Mouse (Mus musculus) kidney, postnatal 10 days (tissue): ENCODE results near the gene Tbx21.

ENCODE experiments used
- DNase-seq: peaks from one replicate; pipeline ENCODE4 v3.0.0; 2021; ENCODE audit warnings: mixed read lengths

Gene Tbx21

DNA sequence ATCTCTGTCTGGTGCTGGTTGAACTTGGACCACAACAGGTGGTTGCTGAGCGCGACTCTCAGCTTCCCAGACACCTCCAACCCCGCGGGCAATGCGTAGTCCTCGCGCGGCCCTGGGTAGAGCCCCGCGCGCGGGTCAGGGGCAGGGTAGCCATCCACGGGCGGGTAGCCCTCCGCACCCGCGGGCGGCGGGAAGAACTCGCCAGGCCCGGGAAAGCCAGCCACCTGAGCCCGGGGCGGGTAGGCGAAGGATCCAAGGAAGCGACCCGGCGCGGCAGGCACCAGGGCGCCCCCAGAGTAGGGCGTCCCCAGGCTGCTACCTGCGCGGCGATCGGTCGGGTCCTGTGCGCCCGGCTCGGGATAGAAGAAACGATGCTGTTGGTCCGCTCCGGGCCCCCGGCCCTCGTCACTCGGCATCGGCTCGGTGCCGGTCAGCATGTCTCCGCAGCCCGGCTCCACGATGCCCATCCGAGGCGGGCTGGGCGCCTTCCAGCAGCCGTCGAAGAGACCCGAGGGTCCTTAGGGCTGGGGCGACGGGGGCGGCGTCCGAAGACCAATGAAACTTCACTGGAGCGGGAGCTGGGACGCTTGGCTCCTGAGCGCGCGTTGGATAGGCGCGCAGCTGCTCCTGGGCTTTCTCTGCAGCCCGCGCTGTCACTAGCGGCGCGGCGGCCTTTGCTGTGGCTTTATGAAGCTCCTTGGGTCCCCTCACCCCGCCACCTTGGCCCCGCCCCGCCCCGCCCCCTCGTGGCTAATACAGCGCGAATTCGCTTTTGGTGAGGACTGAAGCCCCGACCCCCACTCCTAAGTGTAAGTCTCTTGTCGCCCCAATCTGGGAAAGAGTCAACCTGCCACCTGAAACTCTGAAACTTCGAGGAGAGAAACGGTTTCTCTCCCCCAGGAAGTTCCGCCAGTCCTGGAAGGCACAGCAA, at the start of gene Tbx21:
TSS of gene Tbx21 (minus strand) at position 661 of the 931 bp plus-strand sequence.
- DNase-seq, result no peak

DNA sequence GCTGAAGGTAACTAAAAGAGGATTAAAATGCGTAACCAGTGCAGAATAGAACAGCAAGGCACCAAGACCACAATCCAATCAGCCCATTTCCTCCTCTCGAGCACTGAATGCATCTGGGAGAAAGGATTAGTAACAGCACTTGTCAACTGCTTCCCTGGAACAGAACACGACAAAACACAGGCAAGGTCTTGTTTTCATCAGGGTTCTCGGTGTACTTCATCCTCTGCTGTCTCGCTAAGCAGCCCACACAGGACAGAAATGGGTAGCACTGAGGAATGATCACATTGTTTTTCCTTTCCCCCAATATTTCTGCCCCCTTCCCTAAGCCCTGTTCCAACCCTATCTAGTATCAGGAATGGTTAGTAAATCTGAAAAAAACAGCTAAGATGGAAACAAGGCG, 45.2 kb upstream of the Tbx21 start:
- no peak for DNase-seq

DNA sequence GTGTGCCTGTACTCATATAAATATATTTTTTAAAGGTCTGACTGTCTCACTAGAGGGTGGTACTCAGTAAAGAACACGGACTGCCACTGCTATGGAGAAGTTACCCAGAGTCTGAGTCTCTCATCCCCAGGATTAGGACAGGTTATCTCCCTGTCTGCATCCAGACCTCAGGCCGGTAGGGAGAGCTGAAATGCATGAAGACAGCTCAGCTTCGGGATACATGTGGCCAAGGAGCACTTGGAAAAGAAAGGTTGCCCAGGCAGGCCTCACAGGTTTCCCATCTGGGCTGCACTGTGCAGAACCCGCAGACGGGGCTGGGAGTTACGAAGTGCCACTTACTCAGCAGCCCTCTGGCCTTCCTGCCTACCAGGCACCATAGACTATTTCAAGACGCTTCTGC, 41.9 kb upstream of the Tbx21 start:
- DNase-seq, result no peak

DNA sequence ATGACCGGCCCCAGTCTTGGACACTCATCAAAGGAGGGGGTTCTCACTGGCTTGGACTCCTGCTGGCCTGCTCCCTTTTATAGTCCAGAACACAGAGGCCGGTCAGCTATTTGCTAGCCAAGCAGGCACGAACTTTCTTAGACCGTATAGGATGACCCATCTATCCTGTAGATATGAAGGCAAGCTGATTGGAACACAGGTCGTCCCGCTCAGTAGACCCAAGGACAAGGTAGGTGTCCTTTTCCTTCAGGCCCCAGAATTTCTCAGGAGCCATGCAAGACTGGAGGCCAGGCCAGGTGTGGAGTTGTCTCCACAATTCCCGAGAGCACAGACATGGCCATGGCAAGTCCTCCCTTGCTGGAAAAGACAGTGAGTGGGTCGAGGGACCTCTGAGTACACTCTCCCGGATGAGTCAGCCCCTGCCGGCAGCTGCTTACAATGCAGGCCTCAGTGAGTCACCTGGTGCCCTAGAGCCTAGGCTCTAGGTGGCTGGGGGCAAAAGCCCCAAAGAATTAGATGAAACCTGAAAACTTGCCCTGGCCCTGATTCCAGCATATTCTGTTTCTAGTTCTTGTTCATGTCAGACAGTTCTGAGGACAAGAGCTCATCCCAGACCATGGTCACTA, 37.6 kb upstream of the Tbx21 start:
- DNase-seq, result peak; percentile 37

DNA sequence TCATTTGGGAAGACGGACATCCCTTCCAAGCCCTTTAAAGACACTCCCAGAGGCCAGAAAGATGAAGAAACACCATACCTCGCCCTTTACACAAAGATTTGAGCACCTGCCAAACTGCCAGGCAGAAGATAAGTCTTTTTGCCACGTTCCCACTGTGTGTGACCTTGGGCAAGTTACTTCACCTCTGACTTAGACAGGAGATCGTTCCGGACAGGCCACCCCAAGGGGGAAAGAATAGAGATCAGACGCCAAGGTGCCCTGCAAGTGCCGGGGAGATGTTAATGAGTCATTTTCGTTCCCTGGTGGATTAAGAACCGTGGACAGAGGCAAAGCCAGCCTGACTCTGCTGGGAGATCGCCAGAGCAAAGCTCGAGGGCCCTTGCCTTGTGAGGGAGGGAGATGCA, 36.9 kb upstream of the Tbx21 start:
- peak; percentile 69 for DNase-seq

DNA sequence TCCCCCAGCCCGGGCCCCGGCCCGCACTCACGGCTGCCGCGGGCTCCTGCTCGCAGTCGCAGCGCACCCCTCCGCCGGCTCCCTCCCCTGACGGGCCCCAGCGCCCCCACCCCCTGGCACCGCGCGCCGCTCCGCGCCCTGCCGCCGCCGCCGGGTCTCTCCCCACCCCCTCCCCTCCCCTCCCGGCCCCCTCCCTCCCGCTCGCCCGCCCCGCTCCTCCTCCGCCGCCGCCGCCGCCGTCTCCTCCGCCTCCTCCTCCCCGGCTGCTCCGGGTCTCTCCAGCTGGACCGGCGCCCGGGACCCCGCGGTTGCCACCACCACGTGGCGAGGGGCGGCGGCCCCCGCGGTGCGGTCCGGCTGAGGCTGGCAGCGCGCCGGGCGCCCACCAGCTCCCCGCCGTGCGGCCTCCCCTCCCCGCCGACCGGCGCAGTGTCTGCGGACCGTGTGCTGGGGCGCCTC, 36.2 kb upstream of the Tbx21 start, which contains the start of gene Tbkbp1:
TSS of gene Tbkbp1 (minus strand) at position 153 of the 459 bp plus-strand sequence.
- DNase-seq, result peak; percentile 70

DNA sequence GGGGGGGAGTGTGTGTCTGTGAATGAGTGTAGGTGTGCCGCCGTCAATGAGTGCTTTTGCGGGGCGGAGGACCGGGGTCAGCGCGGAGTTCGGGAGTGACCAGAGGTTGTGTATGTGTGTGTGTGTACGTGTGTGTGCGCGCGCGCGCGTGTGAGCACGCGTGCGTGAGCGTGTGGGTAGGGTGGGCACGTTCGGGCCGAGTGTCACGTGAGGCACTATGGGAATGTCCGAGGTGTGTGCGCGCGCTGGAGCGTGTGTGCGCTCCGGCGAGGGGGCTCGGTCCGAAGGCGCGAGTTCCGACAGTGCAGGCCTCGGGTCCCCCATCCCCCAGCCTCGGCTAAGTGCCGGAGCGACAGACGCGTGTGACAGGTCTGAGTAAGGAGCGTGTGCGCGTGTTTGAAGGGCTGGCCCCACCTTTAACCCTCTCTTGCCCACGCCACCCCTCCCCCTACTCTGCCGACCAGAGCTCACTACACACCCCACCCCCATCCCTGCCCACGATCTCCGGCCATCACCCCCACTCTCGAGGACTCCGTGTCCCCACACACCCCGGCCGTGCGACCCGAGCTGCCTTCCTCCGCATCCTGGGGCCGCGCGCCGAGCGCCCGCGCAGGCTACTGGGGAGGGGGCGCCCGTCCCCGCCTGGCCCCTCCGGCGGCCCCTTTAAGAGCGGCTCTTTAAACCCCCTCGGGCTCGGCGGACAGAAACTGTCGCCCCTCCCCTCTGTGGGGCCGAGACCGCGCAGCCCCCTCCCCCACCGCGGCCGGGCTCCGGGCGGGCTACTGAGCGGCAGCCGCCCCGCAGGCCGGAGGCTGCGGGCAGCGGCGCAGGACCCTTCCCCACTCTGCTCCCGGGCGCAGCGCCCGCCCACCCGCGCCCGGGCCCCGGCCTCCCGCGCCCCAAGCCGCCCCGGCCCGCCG, 35.5 kb upstream of the Tbx21 start:
- peak; percentile 82 for DNase-seq

DNA sequence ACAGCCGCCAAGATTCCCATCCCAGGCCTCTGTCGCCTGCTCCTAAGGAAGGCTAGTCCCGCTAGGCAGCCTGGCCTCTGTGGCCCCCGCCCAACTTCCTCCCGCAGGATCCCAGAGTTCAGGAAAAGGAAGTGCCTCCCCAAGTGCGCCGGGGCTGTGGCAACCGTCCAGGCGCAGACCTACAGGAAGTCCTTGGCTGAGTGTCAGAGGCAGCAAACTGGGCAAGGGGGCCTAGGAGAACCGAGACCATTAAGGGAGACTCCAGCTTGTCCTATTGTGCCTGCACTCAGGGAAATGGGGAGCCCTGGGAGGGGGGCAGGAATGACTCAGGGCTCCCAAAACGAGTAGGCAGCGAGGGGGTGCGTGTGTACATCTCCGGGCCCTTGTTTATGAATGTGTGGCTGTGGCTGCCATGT, 34.9 kb upstream of the Tbx21 start:
- DNase-seq, result peak; percentile 93

DNA sequence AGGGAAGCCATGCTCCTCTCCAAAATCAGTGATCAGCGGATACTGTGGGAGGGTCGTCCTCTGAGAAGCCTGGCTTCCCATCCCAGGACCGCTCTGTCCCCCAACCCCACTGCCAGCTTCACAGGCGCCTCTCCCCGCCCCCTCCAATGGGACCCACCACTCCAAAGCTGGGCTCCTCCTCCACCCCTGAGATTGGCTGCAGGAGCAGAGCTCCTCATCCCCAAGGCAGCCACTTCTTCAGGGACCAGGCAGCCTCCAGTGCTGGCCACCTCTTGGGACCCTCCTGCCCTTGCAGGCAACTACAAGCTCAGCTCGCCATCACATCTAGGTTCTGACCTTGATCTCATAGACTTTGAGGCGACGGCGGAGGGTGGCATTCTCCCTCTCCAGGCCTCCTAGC, 33.9 kb upstream of the Tbx21 start:
- DNase-seq, result no peak

DNA sequence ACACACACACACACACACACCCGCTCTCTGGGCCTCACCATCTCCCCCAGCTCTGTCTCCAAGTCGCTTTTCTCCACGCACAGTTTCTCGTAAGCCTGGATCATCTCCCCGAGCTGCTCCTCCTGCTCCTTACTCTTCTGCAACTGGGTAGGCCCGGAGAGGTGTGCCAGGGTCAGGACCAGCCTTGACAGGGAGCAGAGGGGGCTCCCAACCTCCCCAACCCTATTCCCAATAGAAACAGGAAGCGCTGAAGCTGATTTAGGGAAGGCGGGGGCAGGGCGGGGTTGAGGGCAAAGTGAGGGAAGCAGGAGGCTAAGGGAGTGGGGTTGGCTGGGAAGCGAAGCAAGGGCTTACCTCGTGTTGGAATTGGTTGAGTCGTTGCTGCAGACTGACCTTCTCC, 33.5 kb upstream of the Tbx21 start:
- no peak for DNase-seq

DNA sequence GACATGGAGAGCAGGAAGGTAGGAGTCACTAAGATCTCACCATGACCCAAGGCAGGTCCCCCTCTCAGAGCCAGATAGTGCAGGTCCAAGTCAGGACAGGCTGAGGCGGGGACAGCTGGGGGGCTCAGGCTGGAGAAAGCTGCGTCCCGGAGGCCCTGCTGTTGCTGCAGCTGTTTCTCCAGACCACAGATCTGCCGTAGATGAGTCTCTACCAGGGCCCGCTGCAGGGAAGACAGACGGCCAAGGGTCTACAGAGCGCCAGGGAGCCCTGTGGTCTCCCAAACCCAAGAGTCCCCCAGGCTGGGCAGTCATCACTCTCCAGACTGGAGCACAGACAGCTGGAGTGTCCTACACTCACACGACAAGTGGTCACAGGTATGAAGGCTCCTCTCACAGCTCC, 32.2 kb upstream of the Tbx21 start:
- DNase-seq, result no peak

DNA sequence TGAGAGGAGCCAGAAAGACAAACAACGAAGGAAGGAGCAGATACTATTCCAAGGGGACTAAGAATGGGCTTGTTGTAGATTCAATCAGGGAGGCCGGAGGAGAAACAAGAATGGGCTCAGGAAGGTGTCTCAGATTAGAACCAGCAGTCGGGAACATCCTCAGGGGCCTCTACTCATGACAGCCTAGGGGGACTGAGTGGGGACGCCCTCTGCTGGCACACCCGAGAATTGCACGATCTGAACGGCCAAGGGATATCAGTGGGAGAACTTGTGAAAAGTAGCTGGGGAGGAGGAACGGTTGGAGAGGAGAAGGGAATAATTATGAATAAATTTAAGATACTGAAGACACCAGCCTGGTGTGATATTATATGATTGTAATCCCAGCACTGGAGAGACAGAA, 31.6 kb upstream of the Tbx21 start:
- peak; percentile 84 for DNase-seq

DNA sequence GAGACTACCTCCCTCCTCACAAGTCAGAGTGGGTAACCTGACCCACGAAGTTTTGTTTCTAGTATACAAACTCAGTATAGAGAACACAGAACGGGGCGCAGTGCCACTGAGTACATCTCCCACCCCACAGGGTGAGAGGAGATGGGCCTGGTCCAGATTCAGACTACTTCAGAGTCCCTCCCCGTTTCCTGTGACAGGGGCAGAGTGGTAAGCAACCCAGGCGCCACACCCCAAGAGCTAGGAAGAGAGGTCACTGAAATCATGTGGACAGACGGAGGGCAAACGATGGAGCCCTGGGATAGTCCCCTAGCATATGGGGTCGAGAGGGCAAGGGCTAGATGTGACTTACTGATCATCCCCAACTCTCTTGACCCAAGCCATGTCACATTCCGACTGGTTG, 30.8 kb upstream of the Tbx21 start:
- no peak for DNase-seq

DNA sequence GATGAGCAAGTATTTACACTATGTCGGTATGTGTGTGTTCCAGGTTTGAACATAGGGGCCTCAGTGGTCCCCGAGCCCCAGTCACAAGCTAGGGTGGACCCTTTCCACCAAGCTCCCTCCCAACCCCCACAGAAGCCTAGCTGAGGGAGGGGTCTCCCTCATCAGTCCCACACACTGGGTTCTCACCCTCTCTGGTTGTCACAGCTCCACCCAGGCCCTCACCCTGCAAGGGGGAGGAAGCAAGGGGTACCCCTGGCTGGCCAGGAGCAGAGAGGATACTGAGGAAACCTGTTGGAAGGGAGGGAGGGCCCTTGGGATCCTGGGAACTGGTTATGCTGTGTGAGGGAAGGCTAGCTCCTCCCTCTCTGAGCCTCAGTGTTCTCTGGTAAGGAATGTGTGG, 30.2 kb upstream of the Tbx21 start:
- DNase-seq, result no peak

DNA sequence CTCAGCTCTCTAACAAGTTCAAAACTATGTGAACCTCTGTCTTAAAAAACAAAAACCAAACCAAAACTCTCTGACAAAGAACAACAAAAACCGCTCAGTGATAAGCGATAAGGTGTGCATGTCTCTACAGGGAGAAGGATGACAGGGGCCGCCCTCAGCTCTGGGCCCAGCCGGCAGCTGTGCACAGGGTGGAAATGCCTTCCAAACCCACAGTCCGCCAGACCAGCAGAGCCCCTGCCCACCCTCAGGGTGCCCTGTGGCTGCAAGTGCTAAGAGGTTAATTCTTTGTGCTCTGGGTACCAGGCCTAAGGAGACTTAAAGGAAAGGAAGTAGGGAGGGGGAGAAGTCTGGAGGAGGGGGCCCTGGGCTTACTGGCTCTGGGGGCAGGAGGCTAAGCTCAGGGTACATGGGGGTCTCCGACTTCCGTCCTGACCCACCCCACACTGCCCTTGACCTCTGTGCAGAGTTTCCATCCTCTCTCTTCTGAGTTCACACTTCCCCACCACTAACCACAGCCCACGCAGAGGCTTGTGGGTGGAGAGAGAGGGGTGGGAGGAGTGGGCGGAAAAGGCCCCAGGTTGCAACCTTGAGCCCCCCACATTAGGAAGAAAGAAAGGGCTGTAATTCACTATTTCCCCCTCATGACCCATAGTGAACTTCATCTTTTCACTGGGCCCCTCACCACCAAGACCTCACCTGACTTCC, 28.2 kb upstream of the Tbx21 start:
- no peak for DNase-seq

DNA sequence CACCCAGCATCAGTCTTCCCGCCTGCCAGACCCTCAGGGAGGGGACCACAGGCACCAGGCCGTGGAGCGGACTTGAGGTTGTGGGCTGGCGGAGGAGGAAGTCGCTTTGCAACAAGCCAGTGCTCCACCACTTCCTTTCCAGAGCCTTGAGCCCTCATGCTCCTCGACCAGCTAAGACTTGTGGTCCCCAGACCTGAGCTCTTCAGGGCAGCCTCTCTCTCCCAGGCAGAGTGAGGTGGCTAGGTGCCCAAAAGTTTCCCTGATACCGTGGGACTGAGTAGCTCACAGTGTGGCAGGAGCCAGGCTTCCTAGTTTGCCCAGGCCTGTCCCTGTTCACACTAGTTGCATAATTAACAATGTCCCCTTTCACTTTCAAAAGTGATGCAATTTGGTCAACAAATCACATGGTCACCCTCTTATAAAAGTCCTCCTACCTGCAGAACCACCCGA, 27.1 kb upstream of the Tbx21 start:
- DNase-seq, result no peak

DNA sequence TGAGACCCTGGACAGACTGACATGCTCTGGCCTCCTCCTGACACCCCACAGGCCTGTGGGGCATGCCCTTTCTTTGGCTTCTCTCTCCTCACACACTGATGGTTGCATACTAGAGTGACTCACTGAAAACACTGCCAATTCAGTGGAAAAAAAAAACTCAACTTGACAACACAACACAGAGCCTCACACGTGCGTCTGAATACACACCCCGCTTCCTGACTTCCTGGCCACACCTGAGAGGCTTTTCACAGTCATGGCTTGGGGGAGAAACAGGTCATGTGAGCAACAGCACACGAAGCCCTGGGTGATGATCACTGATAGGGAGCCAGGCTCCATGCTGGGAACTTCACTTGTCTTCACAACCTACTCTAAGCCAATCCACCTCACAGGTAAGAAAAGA, 25.7 kb upstream of the Tbx21 start:
- DNase-seq, result no peak

DNA sequence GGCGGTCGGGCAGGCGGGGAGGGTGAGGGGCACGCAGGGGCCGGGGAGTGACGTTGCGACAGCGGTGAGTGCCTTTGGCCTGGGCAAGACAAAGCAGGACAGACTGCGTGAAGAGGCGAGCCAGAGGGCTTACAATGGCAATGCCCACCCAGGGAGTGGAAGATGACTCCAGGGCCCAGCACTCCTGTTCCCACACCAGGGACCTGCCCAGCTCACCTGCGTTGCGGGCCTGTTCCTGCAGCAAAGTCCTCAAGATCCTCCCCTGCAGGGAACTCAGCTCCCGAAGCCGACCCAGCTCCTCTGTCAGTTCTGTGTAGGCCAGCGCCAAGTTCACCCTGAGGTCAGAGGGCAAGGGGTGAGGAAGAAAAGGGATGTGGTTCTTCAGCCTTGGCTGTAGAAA, 24.1 kb upstream of the Tbx21 start:
- no peak for DNase-seq

DNA sequence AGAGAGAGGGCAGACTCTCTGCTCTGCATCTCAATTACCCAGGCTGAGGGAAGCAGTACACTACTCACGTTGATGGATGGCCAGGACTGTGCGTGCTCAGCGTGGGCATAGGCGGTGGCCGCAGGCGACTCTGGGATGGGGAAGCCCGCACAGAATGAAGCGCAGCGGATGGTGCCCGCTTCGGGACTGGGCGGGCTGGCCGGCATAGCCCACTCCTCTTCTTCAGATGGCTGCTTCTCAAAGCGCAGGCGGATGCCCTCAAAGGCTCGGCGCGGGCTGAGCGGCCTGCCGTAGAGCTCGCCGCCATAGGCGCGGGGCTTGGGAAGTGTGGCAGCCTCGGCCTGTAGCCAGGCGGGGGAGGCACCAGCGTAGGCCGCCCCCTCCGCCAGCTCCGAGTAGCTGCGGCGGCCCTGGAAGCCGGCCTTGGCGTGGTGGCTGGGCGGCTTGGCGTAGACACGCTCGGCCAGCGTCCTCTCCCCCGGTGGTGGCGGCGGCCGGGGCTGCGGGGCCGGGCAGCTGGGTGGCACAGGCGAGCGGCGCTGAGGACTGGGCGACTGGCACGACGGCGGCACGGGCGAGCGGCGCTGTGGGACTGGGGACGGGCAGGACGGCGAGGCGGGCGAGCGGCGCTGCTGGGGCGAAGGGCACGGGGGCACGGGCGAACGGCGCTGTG, 23.6 kb upstream of the Tbx21 start:
- peak; percentile 55 for DNase-seq

DNA sequence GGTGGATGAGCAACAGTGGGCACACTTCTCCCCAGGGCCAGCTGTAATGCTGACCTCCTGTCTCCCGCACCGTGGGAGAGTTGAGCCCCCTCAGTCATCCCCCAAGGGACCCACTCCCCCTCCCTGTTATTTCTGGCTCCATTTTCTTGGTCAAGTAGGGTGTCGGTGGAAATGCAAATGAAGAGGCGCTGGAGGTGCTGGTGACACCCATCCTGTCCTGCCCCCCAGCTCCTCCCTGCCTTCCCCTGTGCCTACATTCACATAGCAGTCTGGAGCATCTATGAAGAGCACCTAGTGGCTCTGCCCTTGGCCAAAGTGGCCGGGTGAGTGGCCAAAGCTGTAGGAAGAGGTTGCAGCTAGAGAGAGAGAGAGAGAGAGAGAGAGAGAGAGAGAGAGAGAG, 18.1 kb upstream of the Tbx21 start:
- no peak for DNase-seq

DNA sequence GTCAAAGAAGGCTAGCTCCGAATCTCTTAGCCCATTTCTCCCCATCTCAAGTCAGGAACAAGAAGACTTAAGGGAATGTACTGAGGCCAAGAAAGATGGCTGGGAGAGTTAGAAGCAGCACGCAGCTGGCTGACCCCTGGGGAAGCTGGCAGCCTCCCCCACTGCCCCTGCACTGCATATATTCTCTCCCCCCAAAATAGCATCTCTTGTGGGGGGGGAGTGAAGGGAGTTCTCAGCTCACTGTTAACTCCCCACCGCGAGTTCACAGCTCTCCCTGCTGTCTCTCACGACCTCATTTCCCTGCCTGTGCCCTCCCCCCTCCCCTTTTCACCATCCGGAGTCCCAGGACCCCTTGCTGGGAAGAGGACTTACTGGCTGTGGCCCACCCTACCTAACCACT, 17.1 kb upstream of the Tbx21 start:
- no peak for DNase-seq

DNA sequence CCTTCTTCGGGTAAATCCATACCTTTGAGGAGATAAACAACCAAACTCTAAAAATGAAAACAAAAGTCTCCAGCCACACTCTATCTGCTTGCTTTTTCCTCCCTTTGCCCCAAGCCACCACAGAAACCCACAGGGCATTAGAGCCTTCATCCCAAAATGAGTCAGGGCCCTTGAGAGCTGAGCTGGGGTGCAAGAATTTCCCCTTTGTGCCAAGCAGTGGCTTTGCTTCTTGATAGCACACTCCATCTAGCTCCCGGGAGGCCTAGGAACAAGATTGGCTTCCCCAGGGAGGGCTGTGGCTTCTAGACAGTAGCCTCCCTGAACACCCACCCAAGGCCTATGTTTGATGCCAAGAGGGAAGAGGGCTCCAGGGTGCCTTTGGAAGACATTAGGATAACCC, 16.6 kb upstream of the Tbx21 start:
- DNase-seq, result no peak
